Mouse (Mus musculus): ENCODE data around the gene Stk4. TPM values are rescaled to one million over a fixed set of nuclear protein-coding genes. Genes with fewer than 3 reads are reported as not detected.
A peak's percentile ranks its signal among the peaks of the same experiment; 100 is the strongest.

Stk4 gene
- total and polyA plus RNA-seq, 3 experiments, result 51.4 to 77.5 (median 64.4) TPM

- Histone ChIP-seq H3K4me1 (ENCODE audit: control insufficient read depth in 1 of 2, insufficient read depth in 2 of 2) (peaks cover 24 to 81% of the 10 kb centered on the region in 2 experiments), H3K9ac (ENCODE audit: insufficient read depth, low read depth) (no peak overlapping the region), H3K79me2 (replicated peaks; ENCODE audit: control insufficient read depth, extremely low read depth, insufficient read depth, poor library complexity, severe bottlenecking) (no peaks in the 10 kb centered on the region; the same call in none of the 2 replicates), H3K4me3 (replicated peaks in 1 of 3; ENCODE audit: low read depth in 2 of 3, low read length in 2 of 3, poor library complexity in 1 of 3) (no peak overlapping the region), H3K27me3 (replicated peaks) (no peaks in the 10 kb centered on the region), H3K27ac (ENCODE audit: insufficient read depth, low read depth) (no peak overlapping the region), H3K4me2 (ENCODE audit: insufficient read depth, low read depth, poor library complexity, severe bottlenecking) (peak overlapping the region; percentile 27; the same call in 1 of the 2 replicates), H3K36me3 (replicated peaks in 1 of 2; ENCODE audit: control insufficient read depth in 1 of 2, insufficient read depth in 1 of 2, low read length in 1 of 2) (peaks cover 36 to 56% of the 10 kb centered on the region in 2 experiments), H3K9me3 (replicated peaks; ENCODE audit: low read length) (no peaks in the 10 kb centered on the region)
- dilution Hi-C loops (cut with MboI; ENCODE audit: extremely low pct_ligation_motif_present, extremely low pct_unique_long_range_greater_than_20kb, low sequenced_read_pairs) (no loop called here), in situ Hi-C loops (cut with MboI; ENCODE audit: low pct_ligation_motif_present, low pct_unique_long_range_greater_than_20kb, low sequenced_read_pairs) (no loop called here)
- TF ChIP-seq ZNF384 (IDR thresholded peaks at IDR 0.05; ENCODE audit: low read depth, low read length), result peak; percentile 22; the same call in 1 of the 2 replicates
- peak; percentile 34; the same call in 1 of the 2 replicates for TF ChIP-seq TCF12 (IDR thresholded peaks at IDR 0.05; ENCODE audit: low read depth, low read length)
- TF ChIP-seq RAD21 (IDR thresholded peaks at IDR 0.05; ENCODE audit: low read depth, low read length), result peak; percentile 77
- TF ChIP-seq CTCF (conservative IDR thresholded peaks at IDR 0.05 in 1 of 2, IDR thresholded peaks at IDR 0.05 in 1 of 2; ENCODE audit: low read depth in 2 of 2, low read length in 2 of 2), result peak; percentile 20 to 78; a peak in 2 of 4 replicates
- no peak for TF ChIP-seq RCOR1 (conservative IDR thresholded peaks at IDR 0.05; ENCODE audit: low read depth, low read length)
- 0 out of 2 replicates have a peak, but pooled peaks have one; percentile 9 for TF ChIP-seq ZC3H11A (IDR thresholded peaks at IDR 0.05; ENCODE audit: low read depth, low read length)
- no peak for TF ChIP-seq BHLHE40 (IDR thresholded peaks at IDR 0.05; ENCODE audit: low read depth, low read length)
- peak; percentile 71 for TF ChIP-seq SMC3 (IDR thresholded peaks at IDR 0.05; ENCODE audit: low read depth, low read length)
- no peak for TF ChIP-seq MAZ (IDR thresholded peaks at IDR 0.05; ENCODE audit: low read depth, low read length)
- TF ChIP-seq IRF4 (IDR thresholded peaks at IDR 0.05; ENCODE audit: low read depth, low read length), result no peak
- DNase-seq (ENCODE audit: extremely low read depth), result peak; percentile 62
Observed at GRCm38 (mm10) chr2:164126533-164126955, 56.4 kb downstream of the Stk4 start.

DNA sequence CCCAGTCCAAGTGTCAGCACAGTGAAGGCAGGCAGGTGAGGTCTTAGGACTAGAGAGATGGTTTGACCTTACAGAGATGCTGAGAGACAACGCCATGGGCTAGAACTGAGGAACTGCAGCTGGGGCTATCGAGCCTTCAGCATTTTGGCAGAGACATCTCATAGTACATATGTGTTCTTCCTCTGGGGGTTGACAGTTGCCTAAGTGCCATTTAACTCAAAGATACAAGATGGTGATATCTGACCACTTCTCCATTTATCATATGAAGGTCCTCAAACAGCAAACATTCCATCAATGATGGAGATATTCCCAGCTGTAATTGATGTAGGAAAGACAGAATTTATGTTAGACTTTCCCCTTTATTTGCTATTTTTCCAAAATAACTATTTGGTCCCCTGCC, 57.2 kb downstream of the Stk4 start:
- peaks cover 26 to 84% of the 10 kb centered on the region in 2 experiments for H3K4me1 ChIP-seq (ENCODE audit: control insufficient read depth in 1 of 2, insufficient read depth in 2 of 2)
- no peak overlapping the region for H3K9ac ChIP-seq (ENCODE audit: insufficient read depth, low read depth)
- peaks cover 36 to 58% of the 10 kb centered on the region in 2 experiments for H3K36me3 ChIP-seq (replicated peaks in 1 of 2; ENCODE audit: control insufficient read depth in 1 of 2, insufficient read depth in 1 of 2, low read length in 1 of 2)
- H3K4me2 ChIP-seq (ENCODE audit: insufficient read depth, low read depth, poor library complexity, severe bottlenecking), result no peak overlapping the region
- dilution Hi-C loops (cut with MboI; ENCODE audit: extremely low pct_ligation_motif_present, extremely low pct_unique_long_range_greater_than_20kb, low sequenced_read_pairs) (no loop called here), in situ Hi-C loops (cut with MboI; ENCODE audit: low pct_ligation_motif_present, low pct_unique_long_range_greater_than_20kb, low sequenced_read_pairs) (no loop called here)
- no peak overlapping the region for H3K4me3 ChIP-seq (replicated peaks in 1 of 3; ENCODE audit: low read depth in 2 of 3, low read length in 2 of 3, poor library complexity in 1 of 3)
- no peaks in the 10 kb centered on the region; the same call in none of the 2 replicates for H3K79me2 ChIP-seq (replicated peaks; ENCODE audit: control insufficient read depth, extremely low read depth, insufficient read depth, poor library complexity, severe bottlenecking)
- H3K27ac ChIP-seq (ENCODE audit: insufficient read depth, low read depth), result peak overlapping the region; percentile 21; the same call in 1 of the 2 replicates
- H3K9me3 ChIP-seq (replicated peaks; ENCODE audit: low read length), result no peaks in the 10 kb centered on the region
- TF ChIP-seq SIN3A (IDR thresholded peaks at IDR 0.05; ENCODE audit: low read length) (no peak), ZMIZ1 (IDR thresholded peaks at IDR 0.05; ENCODE audit: low read depth, low read length) (no peak)
- H3K27me3 ChIP-seq (replicated peaks), result no peaks in the 10 kb centered on the region
- DNase-seq (ENCODE audit: extremely low read depth), result no peak
